Mouse (Mus musculus) forebrain, embryonic 10.5 days (tissue): Measurements from ENCODE around the gene Rasd2. TPM values are rescaled to one million over a fixed set of nuclear protein-coding genes. Genes with fewer than 3 reads are reported as not detected.
A peak's percentile ranks its signal among the peaks of the same experiment; 100 is the strongest.

Experiments
- DNase-seq: peaks from one replicate; pipeline ENCODE4 v3.0.0-alpha.2; 2017; ENCODE audit warnings: low spot score; ENCODE audit errors: extremely low spot score
- H3K27ac ChIP-seq: fragments of 300-500 bp; sonication (generic); 2 replicates; pipeline ENCODE4 v1.5.1; 2016; ENCODE audit warnings: mild to moderate bottlenecking
- H3K27me3 ChIP-seq: fragments of 300-500 bp; sonication (generic); 2 replicates; pipeline ENCODE4 v1.6.1; 2016; ENCODE audit warnings: mild to moderate bottlenecking; ENCODE audit not compliant: poor library complexity, severe bottlenecking
- H3K36me3 ChIP-seq: fragments of 300-500 bp; sonication (generic); replicated peaks from 2 replicates; pipeline ENCODE4 v1.6.1; 2016; ENCODE audit warnings: mild to moderate bottlenecking, moderate library complexity
- H3K4me1 ChIP-seq: fragments of 300-500 bp; sonication (generic); 2 replicates; pipeline ENCODE4 v1.6.1; 2016
- H3K4me3 ChIP-seq: fragments of 300-500 bp; sonication (generic); 2 replicates; pipeline ENCODE4 v1.5.1; 2016; ENCODE audit warnings: mild to moderate bottlenecking, moderate library complexity
- H3K9me3 ChIP-seq: fragments of 300-500 bp; sonication (generic); 2 replicates; pipeline ENCODE4 v1.6.1; 2016; ENCODE audit warnings: mild to moderate bottlenecking, moderate library complexity
- WGBS: fragments of 180-500 bp; shearing (Covaris S2); methylation state at CpG from one replicate; pipeline ENCODE4 v1.1.7; 2016; 5-methylcytosine and 5-hydroxymethylcytosine counted together
- polyA plus RNA-seq: library from polyadenylated mRNA; unstranded; fragments of >200 nt; fragmentation: Nextera tagmentation; extraction: Ambion mirVana; gene quantifications from 2 replicates; pipeline ENCODE4 v1.2.1, GENCODE M21; 2016

Rasd2 gene
- polyA plus RNA-seq, 1 experiment from 2014 or later: 0.11 TPM

- no peak for DNase-seq
- Histone ChIP-seq H3K4me3 (no peak overlapping the region), H3K36me3 (no peaks in the 10 kb centered on the region), H3K9me3 (no peaks in the 10 kb centered on the region), H3K27me3 (no peaks in the 10 kb centered on the region), H3K4me1 (peaks cover 13% of the 10 kb centered on the region; the same call in 1 of the 2 replicates), H3K27ac (no peak overlapping the region)
- WGBS: 87% methylated on average over 2 of the region's 2 CpGs
Measured at GRCm38 (mm10) chr8:75203420-75203819, 10.3 kb upstream of the Rasd2 start.

- H3K27me3 ChIP-seq: peaks cover 4% of the 10 kb centered on the region; the same call in 1 of the 2 replicates
- WGBS: 89% methylated on average over 13 of the region's 13 CpGs
- no peak for DNase-seq
Measured at GRCm38 (mm10) chr8:75204190-75204868, 9.4 kb upstream of the Rasd2 start.

GRCm38 (mm10) chr8:75211461-75211860 is 2.3 kb upstream of the Rasd2 start:
- no peak for DNase-seq
- no peak overlapping the region for H3K27ac ChIP-seq
- peaks cover 19% of the 10 kb centered on the region for H3K4me1 ChIP-seq
- H3K4me3 ChIP-seq: no peak overlapping the region
- no peaks in the 10 kb centered on the region for H3K9me3 ChIP-seq
- peaks cover 74% of the 10 kb centered on the region for H3K27me3 ChIP-seq
- no peaks in the 10 kb centered on the region for H3K36me3 ChIP-seq
- WGBS: 89% methylated on average over 3 of the region's 3 CpGs

More at GRCm38 (mm10) chr8:75204190-75204868, 9.4 kb upstream of the Rasd2 start:
- Histone ChIP-seq H3K4me3 (no peak overlapping the region), H3K4me1 (peaks cover 6% of the 10 kb centered on the region; the same call in 1 of the 2 replicates), H3K27ac (no peak overlapping the region), H3K36me3 (no peaks in the 10 kb centered on the region), H3K9me3 (no peaks in the 10 kb centered on the region)

GRCm38 (mm10) chr8:75212631-75213306 is 975 bp upstream of the Rasd2 start:
- peak overlapping the region; percentile 63 for H3K4me3 ChIP-seq
- peak overlapping the region; percentile 60; the same call in 1 of the 2 replicates for H3K27ac ChIP-seq

GRCm38 (mm10) chr8:75213307-75213651 is 465 bp upstream of the Rasd2 start:
- Histone ChIP-seq H3K9me3 (no peaks in the 10 kb centered on the region), H3K27ac (no peak overlapping the region), H3K27me3 (peaks cover 86% of the 10 kb centered on the region), H3K4me1 (peaks cover 19% of the 10 kb centered on the region), H3K4me3 (peak overlapping the region; percentile 63), H3K36me3 (no peaks in the 10 kb centered on the region)
- WGBS: under 1% methylated on average over 36 of the region's 36 CpGs
- DNase-seq: no peak

More at GRCm38 (mm10) chr8:75212631-75213306, 975 bp upstream of the Rasd2 start:
- Histone ChIP-seq H3K9me3 (no peaks in the 10 kb centered on the region), H3K4me1 (peaks cover 19% of the 10 kb centered on the region), H3K36me3 (no peaks in the 10 kb centered on the region), H3K27me3 (peaks cover 86% of the 10 kb centered on the region)
- peak; percentile 75 for DNase-seq
- 1% methylated on average over 60 of the region's 63 CpGs for WGBS

GRCm38 (mm10) chr8:75215046-75215445 is 1.3 kb downstream of the Rasd2 start:
- no peaks in the 10 kb centered on the region for H3K36me3 ChIP-seq

GRCm38 (mm10) chr8:75215931-75216330 is 2.2 kb downstream of the Rasd2 start:
- H3K36me3 ChIP-seq: no peaks in the 10 kb centered on the region
- WGBS: 25% methylated on average over 5 of the region's 5 CpGs
- H3K4me1 ChIP-seq: peaks cover 19% of the 10 kb centered on the region
- H3K4me3 ChIP-seq: no peak overlapping the region
- H3K27me3 ChIP-seq: peaks cover 67% of the 10 kb centered on the region
- DNase-seq: no peak
- no peaks in the 10 kb centered on the region for H3K9me3 ChIP-seq
- H3K27ac ChIP-seq: no peak overlapping the region

More at GRCm38 (mm10) chr8:75215046-75215445, 1.3 kb downstream of the Rasd2 start:
- DNase-seq: no peak
- 85% methylated on average over 1 of the region's 1 CpGs for WGBS
- Histone ChIP-seq H3K4me1 (peaks cover 19% of the 10 kb centered on the region), H3K9me3 (no peaks in the 10 kb centered on the region), H3K27ac (no peak overlapping the region), H3K4me3 (no peak overlapping the region), H3K27me3 (peaks cover 76% of the 10 kb centered on the region)

GRCm38 (mm10) chr8:75216886-75217285 is 3.1 kb downstream of the Rasd2 start:
- no peak for DNase-seq
- H3K27me3 ChIP-seq: peaks cover 58% of the 10 kb centered on the region
- no peak overlapping the region for H3K4me3 ChIP-seq
- 88% methylated on average over 8 of the region's 8 CpGs for WGBS
- H3K36me3 ChIP-seq: no peaks in the 10 kb centered on the region
- no peaks in the 10 kb centered on the region for H3K9me3 ChIP-seq
- peaks cover 19% of the 10 kb centered on the region for H3K4me1 ChIP-seq
- no peak overlapping the region for H3K27ac ChIP-seq

- peaks cover 11% of the 10 kb centered on the region for H3K4me1 ChIP-seq
- H3K36me3 ChIP-seq: no peaks in the 10 kb centered on the region
- peak; percentile 58 for DNase-seq
- H3K27ac ChIP-seq: no peak overlapping the region
- WGBS: 23% methylated on average over 4 of the region's 4 CpGs
- H3K27me3 ChIP-seq: peaks cover 47% of the 10 kb centered on the region
- no peak overlapping the region for H3K4me3 ChIP-seq
- H3K9me3 ChIP-seq: no peaks in the 10 kb centered on the region
Measured at GRCm38 (mm10) chr8:75217969-75218368, 4.2 kb downstream of the Rasd2 start.

GRCm38 (mm10) chr8:75219877-75220738 is 6.4 kb downstream of the Rasd2 start:
- no peak overlapping the region for H3K4me3 ChIP-seq
- WGBS: 72% methylated on average over 5 of the region's 5 CpGs
- H3K27ac ChIP-seq: no peak overlapping the region
- H3K4me1 ChIP-seq: no peaks in the 10 kb centered on the region
- H3K9me3 ChIP-seq: no peaks in the 10 kb centered on the region
- H3K36me3 ChIP-seq: no peaks in the 10 kb centered on the region
- peaks cover 25% of the 10 kb centered on the region for H3K27me3 ChIP-seq
- DNase-seq: no peak

- Histone ChIP-seq H3K9me3 (no peaks in the 10 kb centered on the region), H3K27me3 (no peaks in the 10 kb centered on the region), H3K4me1 (no peaks in the 10 kb centered on the region), H3K27ac (no peak overlapping the region), H3K36me3 (no peaks in the 10 kb centered on the region), H3K4me3 (no peak overlapping the region)
- 83% methylated on average over 5 of the region's 5 CpGs for WGBS
- no peak for DNase-seq
Measured at GRCm38 (mm10) chr8:75222665-75223064, 8.9 kb downstream of the Rasd2 start.

- Histone ChIP-seq H3K9me3 (no peaks in the 10 kb centered on the region), H3K4me1 (no peaks in the 10 kb centered on the region), H3K36me3 (no peaks in the 10 kb centered on the region), H3K4me3 (no peak overlapping the region), H3K27ac (no peak overlapping the region), H3K27me3 (no peaks in the 10 kb centered on the region)
- 85% methylated on average over 2 of the region's 2 CpGs for WGBS
- DNase-seq: peak; percentile 6
Measured at GRCm38 (mm10) chr8:75226773-75227172, 13.0 kb downstream of the Rasd2 start.
